9 mouse cellular contexts compared by ENCODE assay signal in the genomic region with DNA sequence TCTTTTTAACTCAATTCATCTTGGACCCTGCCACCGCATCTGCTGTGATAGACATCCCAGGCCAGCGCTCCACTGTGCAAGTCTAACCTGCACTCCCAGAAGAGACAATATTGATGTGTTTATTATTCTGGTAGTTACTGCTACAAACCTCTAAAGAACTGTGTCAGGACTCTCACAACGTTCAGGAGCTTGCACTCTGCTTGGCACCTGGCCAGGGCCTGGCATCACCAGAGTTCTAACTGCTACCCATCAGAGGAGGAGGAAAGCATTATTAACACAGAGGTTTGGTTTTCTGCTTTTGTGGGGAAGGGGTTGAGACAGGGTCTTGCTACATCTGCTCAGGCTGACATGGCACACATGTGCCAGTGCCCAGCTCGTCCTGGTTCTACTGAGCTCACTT. TPM values are rescaled to one million over a fixed set of nuclear protein-coding genes. Genes with fewer than 3 reads are reported as not detected.
DNase-seq lines count a peak whose midpoint lies in the region; ATAC-seq lines count a peak whose summit lies in the region.
"Had no signal": no experiment of that assay in that cellular context is flagged by ENCODE, and none has a peak within 500 bp of the region (broad histone marks: within the 10 kb centered on the region; RNA-seq: fewer than 3 reads in every experiment).

No protein-coding gene starts in this region.

- peak; percentile 30; the same call in 1 of the 2 replicates for ATAC-seq in hindbrain, embryonic 15.5 days (ENCODE audit: low FRiP score, low read depth)
- ATAC-seq in hindbrain, embryonic 12.5 days (ENCODE audit: low FRiP score), result no peak
- ATAC-seq in megakaryocyte-erythroid progenitor cell, adult 5-6 weeks (replicated peaks; ENCODE audit: low FRiP score, low TSS enrichment, poor library complexity, severe bottlenecking), result no peak

- WGBS in hindbrain, embryonic 15.5 days, result 66% methylated on average over 4 of the region's 4 CpGs
- 73% methylated on average over 4 of the region's 4 CpGs for WGBS in hindbrain, embryonic 12.5 days

- no peak overlapping the region for H3K4me2 ChIP-seq in hindbrain, embryonic 15.5 days
- H3K4me2 ChIP-seq in hindbrain, embryonic 12.5 days (replicated peaks), result no peak overlapping the region
- H3K4me2 ChIP-seq: limb, embryonic 15.5 days had no signal

- no peak overlapping the region for H3K27ac ChIP-seq in hindbrain, embryonic 15.5 days (replicated peaks)
- no peak overlapping the region for H3K27ac ChIP-seq in hindbrain, embryonic 12.5 days
- H3K27ac ChIP-seq: limb, embryonic 15.5 days had no signal

- H3K4me3 ChIP-seq in hindbrain, embryonic 15.5 days, result no peak overlapping the region
- no peak overlapping the region for H3K4me3 ChIP-seq in hindbrain, embryonic 12.5 days
- H3K4me3 ChIP-seq: limb, embryonic 15.5 days had no signal

- peaks cover 34% of the 10 kb centered on the region for H3K4me1 ChIP-seq in hindbrain, embryonic 15.5 days (replicated peaks)
- peaks cover 20% of the 10 kb centered on the region for H3K4me1 ChIP-seq in hindbrain, embryonic 12.5 days

- no peak overlapping the region for H3K9ac ChIP-seq in hindbrain, embryonic 15.5 days
- H3K9ac ChIP-seq in hindbrain, embryonic 12.5 days, result no peak overlapping the region
- H3K9ac ChIP-seq: limb, embryonic 15.5 days had no signal

- no peaks in the 10 kb centered on the region for H3K36me3 ChIP-seq in hindbrain, embryonic 15.5 days
- no peaks in the 10 kb centered on the region for H3K36me3 ChIP-seq in hindbrain, embryonic 12.5 days
- H3K36me3 ChIP-seq: limb, embryonic 15.5 days had no signal

- no peaks in the 10 kb centered on the region for H3K27me3 ChIP-seq in hindbrain, embryonic 15.5 days
- no peaks in the 10 kb centered on the region for H3K27me3 ChIP-seq in hindbrain, embryonic 12.5 days
- H3K27me3 ChIP-seq: limb, embryonic 15.5 days had no signal

- no peaks in the 10 kb centered on the region for H3K9me3 ChIP-seq in hindbrain, embryonic 15.5 days
- no peaks in the 10 kb centered on the region for H3K9me3 ChIP-seq in hindbrain, embryonic 12.5 days (replicated peaks)
- H3K9me3 ChIP-seq: G1E; limb, embryonic 15.5 days had no signal

- peak; percentile 73 to 80 for DNase-seq in right cerebral cortex, postnatal 10 days (ENCODE audit: low spot score in 2 of 2)
- no peak for DNase-seq in right cerebral cortex, postnatal 25 days
- DNase-seq in cerebellum, adult 8-10 months, result peak; percentile 49
- DNase-seq in left cerebral cortex, postnatal 4 days, result peak; percentile 67

- intact Hi-C loops in left cerebral cortex, postnatal 4 days (cut with DNase I), result no loop called here

RNA-seq across cellular contexts. Expression of gene Atp2c1, which starts 45.0 kb away (rescaled TPM):
- 98.8 and 101 TPM in 2 replicates for polyA plus RNA-seq in hindbrain, embryonic 15.5 days (2015; fragmentation: Nextera tagmentation; extraction: Ambion mirVana)
- polyA plus RNA-seq in hindbrain, embryonic 12.5 days (2016; fragmentation: Nextera tagmentation; extraction: Ambion mirVana), result 94.4 and 99.3 TPM in 2 replicates
- 100 to 1,000 TPM; 223 to 242 TPM for total RNA-seq in left cerebral cortex, postnatal 4 days (2021)
- 15.2 and 21.4 TPM in 2 replicates for total RNA-seq in megakaryocyte-erythroid progenitor cell, adult 5-6 weeks (2014; fragmentation: Nextera tagmentation)
- total RNA-seq in megakaryocyte-erythroid progenitor cell, adult 5-6 weeks (2017), result 81.9 and 83.7 TPM in 2 replicates
